Mouse (Mus musculus): Measurements from ENCODE around the gene Abhd18. TPM values are rescaled to one million over a fixed set of nuclear protein-coding genes. Genes with fewer than 3 reads are reported as not detected.
"Not testable (repeated sequence)": the region's sequence is repeated elsewhere in the genome, so short reads cannot be mapped to it uniquely, and the experiment has no call there.

Abhd18 gene
- total RNA-seq (2014; fragmentation: Nextera tagmentation) (23.7 and 27.6 TPM in 2 replicates), total RNA-seq (2017) (24.6 and 29.1 TPM in 2 replicates), polyA plus RNA-seq (2012) (1.3 and 1.5 TPM in 2 replicates)

DNA sequence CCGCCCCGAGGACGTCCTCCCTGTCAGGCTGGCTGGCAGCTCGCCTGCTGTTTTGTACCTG lies at the start of gene Abhd18:
TSS of gene Abhd18 (plus strand) at position 14 of the 61 bp plus-strand sequence.
- H3K4me1 ChIP-seq (ENCODE audit: insufficient read depth, low read depth, low read length); ATAC-seq (ENCODE audit: extremely low read depth, insufficient number of reproducible peaks, low FRiP score, poor library complexity, severe bottlenecking); DNase-seq (ENCODE audit: low spot score); H3K9me3 ChIP-seq (replicated peaks); H3K27me3 ChIP-seq (ENCODE audit: insufficient read depth, low read length); H3K36me3 ChIP-seq (replicated peaks): not testable (repeated sequence)
- peak within 1 kb of the TSS; percentile 78 for H3K4me3 ChIP-seq (ENCODE audit: low read depth, low read length)

DNA sequence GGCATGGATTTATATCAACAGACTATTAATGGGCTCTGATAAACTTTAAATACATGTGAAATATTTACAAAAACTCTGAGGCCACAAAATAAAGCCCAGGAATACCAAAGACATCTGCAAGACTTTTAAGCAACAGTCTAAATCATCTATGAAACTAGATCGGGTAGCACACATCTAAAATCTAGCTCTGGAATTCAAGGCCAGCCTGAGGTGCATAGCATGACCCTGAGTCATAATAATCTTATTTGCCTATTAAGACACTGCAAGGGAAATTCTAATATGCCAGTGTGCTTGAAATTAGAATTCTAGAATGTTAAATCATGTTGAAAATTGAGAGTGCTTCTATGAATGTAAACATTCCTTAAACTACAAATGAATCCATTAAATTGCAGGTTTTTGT lies 48.7 kb upstream of the Abhd18 start:
- H3K9me3 ChIP-seq (replicated peaks), result no peaks in the 10 kb centered on the region
- H3K4me3 ChIP-seq (ENCODE audit: low read depth, low read length), result no peak overlapping the region
- TF ChIP-seq GATA2 (IDR thresholded peaks at IDR 0.05; ENCODE audit: borderline replicate concordance, low read depth, low read length) (no peak), CTCF (IDR thresholded peaks at IDR 0.05; ENCODE audit: low read depth, low read length) (no peak), POLR2AphosphoS5 (IDR thresholded peaks at IDR 0.05; ENCODE audit: insufficient replicate concordance, low read depth, low read length) (no peak), TAL1 (conservative IDR thresholded peaks at IDR 0.05; ENCODE audit: low read depth, low read length) (no peak), GATA1 (IDR thresholded peaks at IDR 0.05; ENCODE audit: borderline replicate concordance, low read length) (no peak)
- no peaks in the 10 kb centered on the region for H3K27me3 ChIP-seq (ENCODE audit: insufficient read depth, low read length)
- peaks cover 30% of the 10 kb centered on the region for H3K36me3 ChIP-seq (replicated peaks)
- ATAC-seq (ENCODE audit: extremely low read depth, insufficient number of reproducible peaks, low FRiP score, poor library complexity, severe bottlenecking) (no peak), DNase-seq (ENCODE audit: low spot score) (no peak)
- H3K4me1 ChIP-seq (ENCODE audit: insufficient read depth, low read depth, low read length), result peaks cover 31% of the 10 kb centered on the region

DNA sequence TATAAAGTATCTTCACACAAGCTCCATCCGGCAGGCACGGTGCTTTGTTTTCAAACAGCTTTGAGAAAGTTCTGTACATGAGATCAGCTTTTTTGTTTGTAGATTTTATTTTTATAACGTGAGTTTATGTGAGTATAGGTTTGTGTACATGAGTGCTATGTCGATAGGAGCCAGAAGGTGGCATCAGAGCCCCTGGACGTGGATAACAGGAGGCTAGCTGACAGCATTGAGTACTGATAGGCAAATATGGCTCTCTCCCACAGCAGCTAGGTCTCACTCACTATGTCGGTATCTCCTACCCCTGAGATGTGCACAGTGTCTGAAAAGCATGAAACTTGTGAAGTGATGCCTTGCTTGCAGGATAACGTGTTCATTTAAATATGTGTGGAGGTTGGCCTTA lies 48.3 kb upstream of the Abhd18 start:
- Histone ChIP-seq H3K4me1 (ENCODE audit: insufficient read depth, low read depth, low read length) (peaks cover 32% of the 10 kb centered on the region), H3K27me3 (ENCODE audit: insufficient read depth, low read length) (no peaks in the 10 kb centered on the region), H3K9me3 (replicated peaks) (no peaks in the 10 kb centered on the region), H3K4me3 (ENCODE audit: low read depth, low read length) (no peak overlapping the region), H3K36me3 (replicated peaks) (peaks cover 29% of the 10 kb centered on the region)
- TF ChIP-seq GATA1 (IDR thresholded peaks at IDR 0.05; ENCODE audit: borderline replicate concordance, low read length), result no peak
- TF ChIP-seq CTCF (IDR thresholded peaks at IDR 0.05; ENCODE audit: low read depth, low read length), result peak; percentile 25; the same call in 1 of the 2 replicates
- ATAC-seq (ENCODE audit: extremely low read depth, insufficient number of reproducible peaks, low FRiP score, poor library complexity, severe bottlenecking) (peak; percentile 76), DNase-seq (ENCODE audit: low spot score) (peak; percentile 42)

DNA sequence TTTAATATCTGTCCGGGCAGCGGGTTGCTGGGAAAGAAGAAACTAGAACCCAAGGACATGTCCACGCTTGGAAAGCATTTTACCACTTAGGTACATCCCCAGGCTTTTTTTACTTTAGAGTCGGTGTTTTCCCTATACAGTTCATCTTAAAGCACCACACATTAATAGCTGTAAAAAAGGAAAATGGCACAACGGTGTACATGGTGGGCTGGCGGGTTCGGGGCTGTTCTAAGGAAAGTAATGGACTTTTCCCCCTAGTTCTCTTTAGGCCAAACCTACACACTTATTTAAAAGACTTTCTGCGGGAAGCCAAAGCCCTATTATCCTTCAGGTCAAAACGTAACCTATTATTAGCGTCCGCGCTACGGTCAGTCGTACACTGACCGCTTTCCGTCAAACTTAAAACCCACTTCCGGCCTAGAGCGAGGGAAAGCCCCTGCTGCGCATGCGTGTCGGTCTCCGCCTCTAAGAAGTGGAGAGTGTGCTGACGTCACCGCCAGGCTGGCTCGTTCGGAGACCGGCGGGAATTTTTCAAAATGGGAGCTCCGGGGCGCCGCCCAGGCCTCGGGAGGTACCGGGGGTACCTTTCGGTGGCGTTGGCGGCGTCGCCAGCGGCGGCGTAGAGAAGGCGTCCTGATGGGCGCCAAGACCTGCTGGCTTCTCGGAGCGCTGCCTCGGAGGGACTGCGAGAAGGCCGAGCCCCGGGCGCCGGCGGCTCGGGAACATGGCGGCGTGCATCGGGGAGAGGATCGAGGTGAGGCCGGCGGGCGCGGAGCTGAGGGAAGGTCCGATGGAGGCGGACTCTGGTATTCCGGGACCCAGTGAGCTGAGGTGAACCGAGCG lies 47.0 kb upstream of the Abhd18 start, which contains the start of gene Plk4:
TSS of gene Plk4 (plus strand) at position 490 of the 843 bp plus-strand sequence.
- peak; percentile 84 for ATAC-seq (ENCODE audit: extremely low read depth, insufficient number of reproducible peaks, low FRiP score, poor library complexity, severe bottlenecking)
- peaks cover 38% of the 10 kb centered on the region for H3K36me3 ChIP-seq (replicated peaks)

DNA sequence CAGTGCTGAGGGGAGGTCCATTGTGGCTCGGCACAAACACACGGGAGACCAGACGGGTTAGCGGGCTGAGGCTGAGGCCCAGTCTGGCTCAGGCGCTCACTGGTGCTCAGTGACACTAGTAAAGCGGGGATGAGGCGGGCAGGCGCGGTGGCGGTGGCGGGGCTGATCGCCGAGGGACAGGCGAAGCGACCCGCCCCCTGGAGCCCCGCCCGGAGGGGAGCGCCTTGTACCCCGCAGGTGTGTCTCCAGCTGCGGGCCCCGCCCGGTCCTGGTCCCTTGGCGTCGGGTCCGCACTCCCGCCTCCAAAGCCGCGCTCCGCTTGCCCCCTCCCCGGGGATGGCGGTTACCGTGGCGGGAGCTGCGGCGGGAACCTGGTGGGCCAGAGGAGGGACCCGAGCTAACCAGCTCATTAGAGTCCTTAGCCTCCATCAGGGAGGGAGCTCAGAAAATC lies 46.4 kb upstream of the Abhd18 start:
- DNase-seq (ENCODE audit: low spot score), result peak; percentile 52
- Histone ChIP-seq H3K4me3 (ENCODE audit: low read depth, low read length) (peak overlapping the region; percentile 100), H3K9me3 (replicated peaks) (no peaks in the 10 kb centered on the region), H3K27me3 (ENCODE audit: insufficient read depth, low read length) (no peaks in the 10 kb centered on the region), H3K4me1 (ENCODE audit: insufficient read depth, low read depth, low read length) (peaks cover 39% of the 10 kb centered on the region), H3K36me3 (replicated peaks) (peaks cover 43% of the 10 kb centered on the region)
- ATAC-seq (ENCODE audit: extremely low read depth, insufficient number of reproducible peaks, low FRiP score, poor library complexity, severe bottlenecking), result 0 out of 2 replicates have a peak, but pooled peaks have one; percentile 7
- TF ChIP-seq GATA2 (IDR thresholded peaks at IDR 0.05; ENCODE audit: borderline replicate concordance, low read depth, low read length), result no peak
- no peak for TF ChIP-seq POLR2AphosphoS5 (IDR thresholded peaks at IDR 0.05; ENCODE audit: insufficient replicate concordance, low read depth, low read length)
- TF ChIP-seq CTCF (IDR thresholded peaks at IDR 0.05; ENCODE audit: low read depth, low read length), result no peak

More for the DNA sequence above, 47.0 kb upstream of the Abhd18 start, which contains the start of gene Plk4:
- Histone ChIP-seq H3K27me3 (ENCODE audit: insufficient read depth, low read length) (no peaks in the 10 kb centered on the region), H3K4me3 (ENCODE audit: low read depth, low read length) (peak within 1 kb of the TSS; percentile 100), H3K9me3 (replicated peaks) (no peaks in the 10 kb centered on the region), H3K4me1 (ENCODE audit: insufficient read depth, low read depth, low read length) (peaks cover 32% of the 10 kb centered on the region)
- peak; percentile 85 for DNase-seq (ENCODE audit: low spot score)
- TF ChIP-seq POLR2AphosphoS5 (IDR thresholded peaks at IDR 0.05; ENCODE audit: insufficient replicate concordance, low read depth, low read length) (no peak), GATA2 (IDR thresholded peaks at IDR 0.05; ENCODE audit: borderline replicate concordance, low read depth, low read length) (no peak), CTCF (IDR thresholded peaks at IDR 0.05; ENCODE audit: low read depth, low read length) (no peak), GATA1 (IDR thresholded peaks at IDR 0.05; ENCODE audit: borderline replicate concordance, low read length) (no peak), TAL1 (conservative IDR thresholded peaks at IDR 0.05; ENCODE audit: low read depth, low read length) (no peak)

DNA sequence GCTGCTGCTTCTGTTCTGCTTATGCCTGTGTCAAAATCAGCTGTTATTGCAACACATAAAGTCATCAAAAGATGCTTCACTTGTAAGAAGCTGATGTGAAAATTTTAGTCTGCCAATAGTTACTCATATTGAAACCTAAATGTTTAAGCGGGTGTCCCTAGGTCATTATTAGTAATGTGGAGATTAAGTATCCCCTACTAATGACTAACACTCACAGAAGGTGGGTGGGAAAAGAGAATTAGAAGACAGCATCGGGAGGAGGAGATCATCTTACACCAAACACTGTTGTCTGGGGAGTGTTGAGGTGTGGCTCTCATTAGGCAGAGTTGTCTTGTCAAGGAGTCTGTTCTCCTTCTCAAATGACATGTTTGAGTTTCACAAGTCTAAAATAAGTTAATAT lies 39.9 kb upstream of the Abhd18 start:
- H3K4me3 ChIP-seq (ENCODE audit: low read depth, low read length), result no peak overlapping the region
- H3K9me3 ChIP-seq (replicated peaks), result no peaks in the 10 kb centered on the region
- ATAC-seq (ENCODE audit: extremely low read depth, insufficient number of reproducible peaks, low FRiP score, poor library complexity, severe bottlenecking) (no peak), DNase-seq (ENCODE audit: low spot score) (no peak)
- H3K4me1 ChIP-seq (ENCODE audit: insufficient read depth, low read depth, low read length), result peaks cover 29% of the 10 kb centered on the region
- TF ChIP-seq CTCF (IDR thresholded peaks at IDR 0.05; ENCODE audit: low read depth, low read length) (no peak), POLR2AphosphoS5 (IDR thresholded peaks at IDR 0.05; ENCODE audit: insufficient replicate concordance, low read depth, low read length) (no peak), TAL1 (conservative IDR thresholded peaks at IDR 0.05; ENCODE audit: low read depth, low read length) (no peak), GATA2 (IDR thresholded peaks at IDR 0.05; ENCODE audit: borderline replicate concordance, low read depth, low read length) (no peak), GATA1 (IDR thresholded peaks at IDR 0.05; ENCODE audit: borderline replicate concordance, low read length) (no peak)
- peaks cover 75% of the 10 kb centered on the region for H3K36me3 ChIP-seq (replicated peaks)
- no peaks in the 10 kb centered on the region for H3K27me3 ChIP-seq (ENCODE audit: insufficient read depth, low read length)

DNA sequence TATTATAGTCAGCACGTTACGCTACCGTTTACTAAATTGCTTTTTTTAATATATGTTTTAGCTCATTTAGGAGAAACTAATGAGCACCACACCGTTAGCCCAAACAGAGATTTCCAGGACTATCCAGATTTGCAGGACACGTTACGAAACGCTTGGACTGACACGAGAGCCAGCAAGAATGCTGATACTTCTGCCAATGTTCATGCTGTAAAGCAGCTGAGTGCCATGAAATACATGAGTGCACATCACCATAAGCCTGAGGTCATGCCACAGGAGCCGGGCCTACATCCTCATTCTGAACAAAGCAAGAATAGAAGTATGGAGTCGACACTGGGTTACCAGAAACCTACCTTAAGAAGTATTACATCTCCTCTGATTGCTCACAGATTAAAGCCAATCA lies 38.1 kb upstream of the Abhd18 start:
- DNase-seq (ENCODE audit: low spot score), result no peak
- peaks cover 21% of the 10 kb centered on the region for H3K4me1 ChIP-seq (ENCODE audit: insufficient read depth, low read depth, low read length)
- no peak overlapping the region for H3K4me3 ChIP-seq (ENCODE audit: low read depth, low read length)
- TF ChIP-seq GATA1 (IDR thresholded peaks at IDR 0.05; ENCODE audit: borderline replicate concordance, low read length), result no peak
- TF ChIP-seq CTCF (IDR thresholded peaks at IDR 0.05; ENCODE audit: low read depth, low read length), result no peak
- TF ChIP-seq POLR2AphosphoS5 (IDR thresholded peaks at IDR 0.05; ENCODE audit: insufficient replicate concordance, low read depth, low read length), result no peak
- no peak for TF ChIP-seq TAL1 (conservative IDR thresholded peaks at IDR 0.05; ENCODE audit: low read depth, low read length)
- no peak for TF ChIP-seq GATA2 (IDR thresholded peaks at IDR 0.05; ENCODE audit: borderline replicate concordance, low read depth, low read length)
- H3K9me3 ChIP-seq (replicated peaks), result no peaks in the 10 kb centered on the region
- no peak for ATAC-seq (ENCODE audit: extremely low read depth, insufficient number of reproducible peaks, low FRiP score, poor library complexity, severe bottlenecking)
- H3K36me3 ChIP-seq (replicated peaks), result peaks cover 82% of the 10 kb centered on the region
- H3K27me3 ChIP-seq (ENCODE audit: insufficient read depth, low read length), result no peaks in the 10 kb centered on the region

Data from G1E (cell line).